Mouse (Mus musculus) regulatory T cell (primary cell): ENCODE data around the gene Rassf1.

Experiments
- in situ Hi-C: fragments of 300-600 bp; cut with MboI, MseI; formaldehyde crosslinking; loops from one replicate; pipeline ENCODE4 v1.15.1; 2025; ENCODE audit warnings: high pct_unique_total_duplicates

Rassf1 gene

GRCm38 (mm10) chr9:107540420-107540819 lies 10.9 kb upstream of the Rassf1 start:
- in situ Hi-C loops, result loop anchor here (10.0 kb wide), 1 partner anchor 1176 kb away; the partner anchor contains the start of gene Dusp7

- in situ Hi-C loops, result loop anchor here (10.0 kb wide), 1 partner anchor 1176 kb away; the partner anchor contains the start of gene Dusp7
Observed at GRCm38 (mm10) chr9:107541005-107541404, 10.3 kb upstream of the Rassf1 start.

DNA sequence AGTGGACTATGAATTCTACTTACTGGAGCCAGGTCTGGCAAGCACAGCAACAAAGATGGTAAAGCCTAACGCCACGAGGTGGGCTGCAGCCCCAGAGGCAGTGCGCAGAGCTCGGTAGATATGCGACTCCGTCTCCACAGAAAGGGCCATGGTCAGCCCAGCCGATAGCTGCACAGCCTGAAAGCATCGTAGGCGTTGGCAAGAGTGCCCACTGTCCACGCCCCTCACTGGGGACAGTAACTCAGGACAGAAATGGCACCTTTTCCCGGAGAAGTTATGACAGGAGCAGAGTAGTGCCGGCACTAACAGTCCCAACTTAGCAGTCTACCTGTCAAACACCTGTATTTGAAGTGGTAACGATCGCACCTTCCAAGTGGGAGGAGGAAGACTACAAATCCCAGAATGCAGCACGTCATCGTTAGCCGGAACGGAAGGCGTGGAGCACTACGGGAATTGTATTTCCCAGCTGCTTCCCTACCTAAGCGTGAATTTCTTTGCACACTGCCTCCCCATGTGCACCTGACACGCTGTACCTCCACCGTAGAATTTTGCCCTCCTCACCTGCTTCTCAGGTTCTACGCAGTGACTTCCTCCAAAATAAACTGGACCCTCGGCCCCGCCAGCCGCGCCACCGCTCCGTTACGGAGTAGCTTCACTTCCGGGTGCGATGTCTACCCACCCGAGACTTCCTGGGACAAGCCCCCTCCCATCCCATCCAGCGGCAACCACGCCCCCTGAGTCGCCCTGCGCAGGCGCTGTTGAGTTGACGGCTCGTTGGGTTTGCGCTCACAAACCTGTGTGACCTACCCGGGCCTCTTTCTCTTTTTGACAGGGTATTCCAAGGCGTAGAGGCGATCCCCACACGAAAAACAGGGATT lies 9.6 kb upstream of the Rassf1 start, which contains the start of the genes Cyb561d2 and Nprl2:
Gene Cyb561d2, minus strand, starts transcription at position 720 of the 878 bp plus-strand sequence.
Gene Nprl2, plus strand, starts transcription at position 753 of the 878 bp plus-strand sequence.
- in situ Hi-C loops, result loop anchor here (10.0 kb wide), 1 partner anchor 1177 kb away; the partner anchor contains the start of gene Dusp7

GRCm38 (mm10) chr9:107542352-107542686 lies 9.0 kb upstream of the Rassf1 start:
- in situ Hi-C loops, result loop anchor here (10.0 kb wide), 1 partner anchor 1178 kb away; the partner anchor contains the start of gene Dusp7

GRCm38 (mm10) chr9:107542721-107543120 lies 8.6 kb upstream of the Rassf1 start:
- in situ Hi-C loops, result loop anchor here (10.0 kb wide), 1 partner anchor 1178 kb away; the partner anchor contains the start of gene Dusp7

GRCm38 (mm10) chr9:107543299-107543698 lies 8.1 kb upstream of the Rassf1 start:
- in situ Hi-C loops, result loop anchor here (10.0 kb wide), 1 partner anchor 1178 kb away; the partner anchor contains the start of gene Dusp7

GRCm38 (mm10) chr9:107544196-107544700 lies 7.1 kb upstream of the Rassf1 start:
- in situ Hi-C loops, result loop anchor here (10.0 kb wide), 1 partner anchor 1179 kb away; the partner anchor contains the start of gene Dusp7

DNA sequence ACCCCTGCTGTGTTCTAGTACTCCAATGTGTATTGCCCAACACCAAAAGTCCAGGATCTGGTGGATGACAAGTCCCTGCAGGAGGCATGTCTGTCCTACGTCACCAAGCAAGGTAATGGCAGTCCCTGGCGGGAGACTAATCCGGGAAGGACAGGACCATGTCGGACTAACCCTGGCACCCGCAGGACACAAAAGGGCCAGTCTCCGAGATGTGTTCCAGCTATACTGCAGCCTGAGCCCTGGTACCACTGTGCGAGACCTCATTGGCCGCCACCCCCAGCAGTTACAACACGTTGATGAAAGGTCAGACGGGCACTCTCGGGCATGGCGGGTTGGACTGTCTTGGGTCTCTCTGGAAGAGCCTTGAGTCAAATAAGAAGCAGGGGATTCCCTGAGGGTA lies 6.6 kb upstream of the Rassf1 start:
- in situ Hi-C loops, result loop anchor here (10.0 kb wide), 1 partner anchor 1180 kb away; the partner anchor contains the start of gene Dusp7

- in situ Hi-C loops, result loop anchor here (10.0 kb wide), 1 partner anchor 1180 kb away; the partner anchor contains the start of gene Dusp7
Observed at GRCm38 (mm10) chr9:107545199-107545598, 6.2 kb upstream of the Rassf1 start.

- in situ Hi-C loops, result loop anchor here (10.0 kb wide), 1 partner anchor 1181 kb away; the partner anchor contains the start of gene Dusp7
Observed at GRCm38 (mm10) chr9:107545602-107546001, 5.8 kb upstream of the Rassf1 start.

GRCm38 (mm10) chr9:107547026-107547425 lies 4.3 kb upstream of the Rassf1 start, which contains the start of gene Zmynd10:
Zmynd10 (plus strand) TSS chr9:107547298.
- in situ Hi-C loops, result loop anchor here (10.0 kb wide), 1 partner anchor 1182 kb away; the partner anchor contains the start of gene Dusp7

DNA sequence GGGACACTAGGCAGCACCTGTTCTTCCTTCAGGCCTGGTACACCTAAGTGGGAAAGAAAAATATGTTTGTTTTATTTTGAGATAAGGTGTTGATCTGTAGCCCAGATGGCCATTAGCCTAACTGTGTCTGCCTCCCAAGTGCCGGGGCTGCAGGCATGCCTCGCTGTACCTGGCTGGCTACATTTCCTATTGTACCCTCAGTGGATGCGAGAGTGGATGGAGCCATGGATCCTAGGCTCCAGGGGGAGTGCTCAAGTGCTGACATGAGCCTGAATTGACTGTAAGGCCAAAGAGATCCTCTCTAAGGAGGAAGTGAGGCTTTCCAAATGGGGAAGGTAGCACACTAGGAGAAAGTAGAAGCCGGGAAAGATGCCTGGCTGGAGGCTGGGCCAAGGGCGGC lies 3.4 kb upstream of the Rassf1 start:
- in situ Hi-C loops, result loop anchor here (10.0 kb wide), 1 partner anchor 1183 kb away; the partner anchor contains the start of gene Dusp7

GRCm38 (mm10) chr9:107548820-107549219 lies 2.5 kb upstream of the Rassf1 start:
- in situ Hi-C loops, result loop anchor here (10.0 kb wide), 1 partner anchor 1184 kb away; the partner anchor contains the start of gene Dusp7

DNA sequence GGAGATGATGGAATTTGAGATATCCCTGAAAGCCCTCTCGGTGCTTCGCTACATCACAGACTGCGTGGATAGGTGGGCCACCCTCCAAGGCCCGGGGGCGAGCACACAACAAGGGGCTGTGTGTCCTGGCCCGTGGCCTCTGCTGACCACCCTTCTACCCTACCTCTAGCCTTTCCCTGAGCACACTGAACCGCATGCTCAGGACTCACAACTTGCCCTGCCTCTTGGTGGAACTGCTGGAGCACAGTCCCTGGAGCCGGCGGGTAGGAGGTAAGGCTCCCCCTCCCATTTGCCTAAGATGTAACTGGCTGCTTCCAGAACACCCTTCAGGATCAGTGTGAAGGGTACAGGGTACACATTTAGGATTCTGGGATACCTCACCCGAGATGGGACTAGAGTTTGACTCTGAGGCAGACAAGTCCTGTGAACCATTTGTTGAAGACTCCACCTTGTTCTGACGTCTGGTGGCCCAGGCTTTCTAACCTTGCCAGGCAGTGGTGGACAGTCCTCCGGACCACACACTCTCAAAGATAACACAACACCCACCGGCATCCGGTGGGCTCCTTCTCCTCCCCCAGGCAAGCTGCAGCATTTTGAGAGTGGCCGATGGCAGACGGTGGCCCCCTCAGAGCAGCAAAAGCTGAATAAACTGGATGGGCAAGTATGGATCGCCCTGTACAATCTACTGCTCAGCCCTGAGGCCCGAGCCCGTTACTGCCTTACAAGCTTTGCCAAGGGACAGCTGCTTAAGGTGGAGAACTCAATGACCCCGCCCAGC lies 1.9 kb upstream of the Rassf1 start:
- in situ Hi-C loops, result loop anchor here (5.0 to 10.0 kb wide), 2 partner anchors 323 to 1185 kb away; partner anchors contain the start of genes Dusp7 and Rbm6

DNA sequence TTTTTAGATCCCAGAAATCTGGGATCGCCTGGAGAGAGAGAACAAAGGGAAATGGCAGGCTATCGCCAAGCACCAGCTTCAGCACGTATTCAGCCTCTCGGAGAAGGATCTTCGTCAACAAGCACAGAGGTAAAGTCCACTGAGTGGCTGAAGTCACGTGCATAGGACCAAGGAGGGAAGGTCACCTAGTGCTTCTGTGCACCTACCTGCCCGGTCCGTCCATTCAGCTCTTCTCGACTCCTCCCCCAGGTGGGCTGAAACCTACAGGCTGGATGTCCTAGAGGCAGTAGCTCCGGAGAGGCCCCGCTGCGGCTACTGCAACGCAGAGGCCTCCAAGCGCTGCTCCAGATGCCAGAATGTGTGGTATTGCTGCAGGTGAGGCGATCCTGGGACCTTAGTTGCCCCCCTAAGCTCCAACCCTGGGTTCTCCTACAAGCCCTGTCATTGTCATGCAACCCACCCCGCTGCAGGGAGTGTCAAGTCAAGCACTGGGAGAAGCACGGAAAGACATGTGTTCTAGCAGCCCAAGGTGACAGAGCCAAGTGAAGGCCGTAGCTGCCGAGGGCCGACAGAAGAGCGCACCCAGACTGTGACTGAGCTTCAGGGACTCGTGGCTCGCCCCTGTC lies 751 bp upstream of the Rassf1 start:
- in situ Hi-C loops, result loop anchor here (5.0 kb wide), 1 partner anchor 322 kb away; the partner anchor contains the start of gene Rbm6

DNA sequence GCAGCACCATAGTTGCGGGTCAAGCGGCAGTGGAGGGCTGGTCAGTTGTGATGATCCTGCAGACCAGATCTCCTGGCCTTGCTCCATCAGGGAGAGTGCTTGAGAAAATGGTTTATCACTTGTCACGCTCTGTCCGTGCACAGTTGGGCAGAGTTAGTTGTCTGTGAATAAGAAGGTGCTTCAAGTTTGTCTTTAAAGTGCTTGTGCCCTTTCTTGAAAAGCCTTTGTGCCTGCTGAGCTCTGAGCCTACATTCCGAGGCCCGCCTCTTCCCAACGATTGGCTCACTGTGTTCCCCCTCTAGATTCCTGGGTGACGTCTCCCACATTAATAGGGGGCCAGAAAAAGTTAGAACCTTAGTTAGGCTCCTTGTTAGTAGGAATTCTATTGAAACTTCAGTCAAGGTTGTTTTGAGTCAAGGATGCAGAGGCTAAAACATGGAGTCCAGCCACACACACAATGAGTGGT lies 568 bp downstream of the Rassf1 start:
- in situ Hi-C loops, result loop anchor here (5.0 kb wide), 1 partner anchor 320 kb away; the partner anchor contains the start of gene Rbm6

GRCm38 (mm10) chr9:107552690-107553393 lies 1.5 kb downstream of the Rassf1 start:
- in situ Hi-C loops, result loop anchor here (5.0 kb wide), 1 partner anchor 319 kb away; the partner anchor contains the start of gene Rbm6

DNA sequence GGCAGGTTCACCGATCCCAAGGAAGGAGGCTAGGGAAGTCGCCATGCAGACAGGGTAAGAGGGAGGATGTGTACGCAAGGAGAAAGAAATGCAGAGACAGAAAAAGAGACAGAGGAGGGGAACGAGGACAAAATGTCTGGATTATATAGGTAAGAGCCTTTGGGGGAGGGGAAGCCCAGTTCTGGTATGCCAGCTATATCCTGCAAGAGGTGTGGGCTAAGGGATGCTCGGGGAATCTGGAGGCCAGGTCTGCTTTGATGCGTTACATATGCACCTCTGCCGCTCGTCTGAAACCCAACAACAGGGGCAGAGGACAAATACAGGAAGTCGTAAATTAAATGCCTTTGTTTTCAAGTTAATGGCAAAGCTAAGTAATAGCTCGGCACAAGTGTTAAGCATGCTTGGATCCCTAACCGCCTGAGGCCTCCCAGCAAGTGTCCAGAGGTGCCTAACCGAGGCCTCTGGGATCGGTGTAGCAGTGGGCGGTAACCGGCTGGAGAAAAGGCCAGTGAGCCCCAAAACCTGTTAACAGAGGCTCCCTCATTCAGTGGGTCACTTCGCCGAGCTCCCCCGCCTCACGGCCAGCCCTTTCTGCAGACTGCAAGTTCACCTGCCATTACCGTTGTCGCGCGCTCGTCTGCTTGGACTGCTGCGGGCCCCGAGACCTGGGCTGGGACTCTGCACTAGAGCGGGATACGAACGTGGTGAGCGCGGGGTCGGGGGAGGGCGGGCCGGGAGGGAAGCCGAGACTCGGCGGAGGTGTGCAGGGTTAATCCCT lies 2.4 kb downstream of the Rassf1 start:
- in situ Hi-C loops, result loop anchor here (5.0 kb wide), 1 partner anchor 319 kb away; the partner anchor contains the start of gene Rbm6
